Mouse (Mus musculus) lung, postnatal 0 days (tissue): ENCODE results near the gene Gm26620. TPM values are rescaled to one million over a fixed set of nuclear protein-coding genes. Genes with fewer than 3 reads are reported as not detected.
A peak's percentile ranks its signal among the peaks of the same experiment; 100 is the strongest.

Experiments used
- ATAC-seq: fragments of 200-750 bp; cut with Nextera tagmentation; 2 replicates; pipeline ENCODE4 v1.8.0; 2017; ENCODE audit warnings: moderate library complexity
- DNase-seq: peaks from one replicate; pipeline ENCODE4 v3.0.0-alpha.2; 2016; ENCODE audit warnings: low spot score
- H3K27ac ChIP-seq: fragments of 300-500 bp; sonication (generic); 2 replicates; pipeline ENCODE4 v1.5.1; 2014; ENCODE audit warnings: antibody characterized with exemption, mild to moderate bottlenecking, low read length, mixed read lengths
- H3K27me3 ChIP-seq: fragments of 300-500 bp; sonication (generic); replicated peaks from 2 replicates; pipeline ENCODE4 v1.6.1; 2014; ENCODE audit warnings: low read length, mixed read lengths; ENCODE audit not compliant: insufficient read depth
- H3K36me3 ChIP-seq: fragments of 300-500 bp; sonication (generic); 2 replicates; pipeline ENCODE4 v1.6.1; 2014; ENCODE audit warnings: low read length, mixed read lengths; ENCODE audit not compliant: insufficient read depth
- H3K4me1 ChIP-seq: fragments of 300-500 bp; sonication (generic); 2 replicates; pipeline ENCODE4 v1.6.1; 2014; ENCODE audit warnings: antibody characterized with exemption, low read depth, low read length, mixed read lengths; ENCODE audit not compliant: insufficient read depth
- H3K4me2 ChIP-seq: fragments of 300-500 bp; sonication (generic); replicated peaks from 2 replicates; pipeline ENCODE4 v1.6.1; 2014; ENCODE audit warnings: low read depth, mild to moderate bottlenecking, low read length, moderate library complexity, mixed read lengths
- H3K4me3 ChIP-seq: fragments of 300-500 bp; sonication (generic); 2 replicates; pipeline ENCODE4 v1.5.1; 2014; ENCODE audit warnings: low read depth, low read length
- H3K9ac ChIP-seq: fragments of 300-500 bp; sonication (generic); replicated peaks from 2 replicates; pipeline ENCODE4 v1.6.1; 2014; ENCODE audit warnings: low read depth, mild to moderate bottlenecking
- H3K9me3 ChIP-seq: fragments of 300-500 bp; sonication (generic); 2 replicates; pipeline ENCODE4 v1.6.1; 2016; ENCODE audit warnings: low read length, mixed read lengths
- CTCF ChIP-seq: IDR thresholded peaks from 2 replicates; pipeline ENCODE4 v1.5.1; 2016; ENCODE audit warnings: antibody characterized with exemption, mild to moderate bottlenecking
- EP300 ChIP-seq: IDR thresholded peaks from 2 replicates; pipeline ENCODE4 v1.6.1; 2016; ENCODE audit warnings: antibody characterized with exemption, mild to moderate bottlenecking, control low read depth
- WGBS: fragments of 180-500 bp; shearing (Covaris S2); extraction: QIAGEN DNeasy Blood & Tissue Kit; methylation state at CpG from one replicate; pipeline ENCODE4 v1.1.7; 2014; 5-methylcytosine and 5-hydroxymethylcytosine counted together
- polyA plus RNA-seq: library from polyadenylated mRNA; unstranded; fragments of >200 nt; fragmentation: Nextera tagmentation; extraction: Ambion mirVana; gene quantifications from 2 replicates; pipeline ENCODE4 v1.2.1, GENCODE M21; 2015

Gene Gm26620
- polyA plus RNA-seq, 1 experiment from 2014 or later = 0.79 TPM

GRCm38 (mm10) chr1:170929245-170929644 lies 44.4 kb downstream of the Gm26620 start:
- Histone ChIP-seq H3K36me3 (no peaks in the 10 kb centered on the region), H3K9me3 (no peaks in the 10 kb centered on the region), H3K27ac (no peak overlapping the region), H3K27me3 (no peaks in the 10 kb centered on the region), H3K4me3 (no peak overlapping the region), H3K4me1 (no peaks in the 10 kb centered on the region), H3K4me2 (no peak overlapping the region), H3K9ac (no peak overlapping the region)
- 75% methylated on average over 4 of the region's 4 CpGs for WGBS
- ATAC-seq (no peak), DNase-seq (no peak)
- TF ChIP-seq EP300 (no peak), CTCF (no peak)

DNA sequence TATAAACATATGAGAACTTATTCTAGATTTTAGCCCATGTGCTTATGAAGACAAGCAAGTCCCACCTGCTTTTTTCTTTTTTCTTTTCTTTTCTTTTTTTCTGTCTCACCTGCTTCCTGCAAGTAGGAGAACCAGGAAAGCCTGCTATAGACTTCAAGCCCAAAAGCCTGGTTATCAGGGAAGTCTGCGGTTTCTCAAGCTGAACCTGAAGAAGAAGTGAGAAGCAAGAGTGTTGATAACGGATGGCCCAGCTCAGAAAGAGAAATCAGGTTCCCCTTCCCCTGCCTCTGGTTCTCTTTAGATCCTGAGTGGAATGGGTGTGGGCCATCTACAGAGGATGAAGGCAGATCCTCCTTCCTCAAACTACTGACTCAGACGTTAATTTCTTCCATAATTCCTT lies 47.2 kb downstream of the Gm26620 start:
- no peak overlapping the region for H3K9ac ChIP-seq

GRCm38 (mm10) chr1:170933386-170933920 lies 48.6 kb downstream of the Gm26620 start:
- no peaks in the 10 kb centered on the region for H3K36me3 ChIP-seq
- no peaks in the 10 kb centered on the region for H3K27me3 ChIP-seq
- H3K4me1 ChIP-seq = no peaks in the 10 kb centered on the region
- no peaks in the 10 kb centered on the region for H3K9me3 ChIP-seq
- DNase-seq = no peak
- 68% methylated on average over 6 of the region's 6 CpGs for WGBS
- no peak for ATAC-seq
- H3K9ac ChIP-seq = no peak overlapping the region
- H3K4me2 ChIP-seq = no peak overlapping the region
- TF ChIP-seq CTCF = no peak
- TF ChIP-seq EP300 = no peak
- H3K4me3 ChIP-seq = no peak overlapping the region
- H3K27ac ChIP-seq = no peak overlapping the region

More for the DNA sequence above, 47.2 kb downstream of the Gm26620 start:
- no peaks in the 10 kb centered on the region for H3K27me3 ChIP-seq
- H3K36me3 ChIP-seq = no peaks in the 10 kb centered on the region
- no peak overlapping the region for H3K4me3 ChIP-seq
- H3K4me2 ChIP-seq = no peak overlapping the region
- H3K9me3 ChIP-seq = no peaks in the 10 kb centered on the region
- 66% methylated on average over 3 of the region's 3 CpGs for WGBS
- TF ChIP-seq EP300 = no peak
- TF ChIP-seq CTCF = no peak
- no peak overlapping the region for H3K27ac ChIP-seq
- no peak for DNase-seq
- H3K4me1 ChIP-seq = no peaks in the 10 kb centered on the region
- ATAC-seq = no peak

DNA sequence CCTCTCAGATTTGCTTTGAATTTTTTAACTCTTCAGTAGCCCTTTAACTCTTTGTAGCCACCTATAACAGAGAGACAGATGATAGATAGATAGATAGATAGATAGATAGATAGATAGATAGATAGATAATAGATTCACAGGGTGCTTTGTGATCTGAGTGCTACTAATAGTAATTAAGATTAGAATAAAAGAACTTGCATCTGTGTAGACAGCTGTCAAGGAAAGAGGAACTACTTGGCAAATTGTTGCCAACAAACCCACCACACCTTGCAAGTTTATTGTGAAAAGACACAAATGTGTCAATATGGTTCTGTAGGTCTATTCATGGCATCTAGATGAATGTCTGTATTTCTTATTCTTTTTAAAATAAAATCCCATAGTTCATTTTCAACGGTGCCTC lies 49.1 kb downstream of the Gm26620 start:
- H3K9ac ChIP-seq = no peak overlapping the region
- no peaks in the 10 kb centered on the region for H3K9me3 ChIP-seq
- ATAC-seq (no peak), DNase-seq (no peak)
- H3K27ac ChIP-seq = no peak overlapping the region
- H3K27me3 ChIP-seq = no peaks in the 10 kb centered on the region
- H3K36me3 ChIP-seq = no peaks in the 10 kb centered on the region
- TF ChIP-seq CTCF (no peak), EP300 (no peak)
- no peak overlapping the region for H3K4me2 ChIP-seq
- H3K4me3 ChIP-seq = no peak overlapping the region
- H3K4me1 ChIP-seq = no peaks in the 10 kb centered on the region
- WGBS = 64% methylated on average over 1 of the region's 1 CpGs

- TF ChIP-seq EP300 = no peak
- no peak for TF ChIP-seq CTCF
- 47% methylated on average over 2 of the region's 2 CpGs for WGBS
- Histone ChIP-seq H3K36me3 (no peaks in the 10 kb centered on the region), H3K9me3 (no peaks in the 10 kb centered on the region), H3K9ac (no peak overlapping the region), H3K4me1 (no peaks in the 10 kb centered on the region), H3K27ac (no peak overlapping the region), H3K4me3 (no peak overlapping the region), H3K27me3 (no peaks in the 10 kb centered on the region), H3K4me2 (no peak overlapping the region)
- DNase-seq (peak; percentile 27), ATAC-seq (no peak)
Measured at GRCm38 (mm10) chr1:170934383-170934782, 49.5 kb downstream of the Gm26620 start.

Other genes with a start within 250 kb of the Gm26620 start
- gene Olfml2b, start 240.5 kb upstream of the Gm26620 start, polyA plus RNA-seq = 23.3 and 26.0 TPM in 2 replicates
- 10.8 and 11.0 TPM in 2 replicates for gene Atf6, start 17.3 kb upstream of the Gm26620 start, polyA plus RNA-seq
- 22.5 and 23.2 TPM in 2 replicates for gene Dusp12, start 475 bp downstream of the Gm26620 start, polyA plus RNA-seq
- 0.26 TPM in 1 of 2 replicates, not detected in the other for gene Fcrlb, start 27.9 kb downstream of the Gm26620 start, polyA plus RNA-seq
- gene Fcrla, start 42.5 kb downstream of the Gm26620 start, polyA plus RNA-seq = 0.67 and 0.76 TPM in 2 replicates
- gene Fcgr2b, start 91.5 kb downstream of the Gm26620 start, polyA plus RNA-seq = 6.9 and 9.2 TPM in 2 replicates
- 3.3 and 4.0 TPM in 2 replicates for gene Fcgr4, start 133.9 kb downstream of the Gm26620 start, polyA plus RNA-seq
- 29.3 and 37.4 TPM in 2 replicates for gene Fcgr3, start 179.9 kb downstream of the Gm26620 start, polyA plus RNA-seq
- 32.2 and 33.2 TPM in 2 replicates for gene Cfap126, start 228.9 kb downstream of the Gm26620 start, polyA plus RNA-seq